Mouse (Mus musculus) E14TG2a.4 (cell line): ENCODE measurements around the gene Cyp11a1.

Source experiments
- CTCF ChIP-seq: conservative IDR thresholded peaks from 2 replicates; pipeline ENCODE4 v1.5.1; 2014; ENCODE audit warnings: low read length
- POU5F1 ChIP-seq: IDR thresholded peaks from 2 replicates; pipeline ENCODE4 v1.6.1; 2014; ENCODE audit warnings: low read length, borderline replicate concordance

DNA sequence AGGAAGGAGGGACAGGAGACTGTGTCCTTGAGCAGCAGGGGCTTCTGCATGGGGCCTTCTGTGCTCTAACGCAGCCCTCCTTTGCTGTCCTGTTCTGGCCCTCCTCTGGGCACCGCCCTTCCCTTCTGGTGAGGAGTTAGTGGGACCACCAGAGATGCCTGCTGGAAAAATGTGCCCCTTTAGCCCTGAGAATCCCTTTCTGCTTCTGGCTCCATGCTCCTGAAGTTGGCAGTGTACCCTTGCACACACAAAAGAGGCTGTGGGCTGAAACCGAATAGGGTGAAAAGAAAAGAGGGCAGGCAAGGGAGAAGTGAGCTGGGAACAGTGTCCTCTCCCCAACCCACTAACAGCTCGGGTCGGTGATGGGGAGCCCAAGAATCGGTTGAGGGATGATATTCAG, 43.0 kb downstream of the Cyp11a1 start:
- TF ChIP-seq CTCF = no peak
- no peak for TF ChIP-seq POU5F1
